Mouse (Mus musculus) heart, postnatal 0 days (tissue): ENCODE results near the gene Slco1a5.

Experiments used
- CTCF ChIP-seq: IDR thresholded peaks from 2 replicates; pipeline ENCODE4 v1.5.1; 2016; ENCODE audit warnings: antibody characterized with exemption, control low read depth, low read depth
- EP300 ChIP-seq: IDR thresholded peaks from 2 replicates; pipeline ENCODE4 v1.6.1; 2016; ENCODE audit warnings: antibody characterized with exemption, low read depth

DNA sequence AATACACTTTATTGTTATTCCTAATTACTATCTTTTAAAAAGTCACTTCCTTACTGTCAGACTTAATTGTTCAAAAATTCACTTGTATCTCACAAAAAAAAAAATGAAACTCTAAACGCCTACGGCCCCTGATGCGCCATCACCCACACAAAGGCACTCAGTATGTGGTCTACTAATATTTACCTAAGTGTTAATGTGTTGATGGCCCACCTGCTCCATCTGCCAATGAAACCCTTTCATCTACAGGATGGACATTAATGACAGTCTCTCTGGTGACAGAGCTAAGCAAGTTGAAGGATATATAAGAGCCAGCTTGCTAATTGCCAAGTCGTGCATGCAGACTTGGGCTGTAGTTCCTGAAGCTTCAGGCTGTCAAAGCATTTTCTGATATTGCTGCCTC lies 24.7 kb downstream of the Slco1a5 start, which contains the start of gene Iapp:
- TF ChIP-seq EP300 (no peak), CTCF (no peak)
